Mouse (Mus musculus): Measurements from ENCODE around the gene Vmn1r2. TPM values are rescaled to one million over a fixed set of nuclear protein-coding genes. Genes with fewer than 3 reads are reported as not detected.
"Not testable (repeated sequence)": the region's sequence is repeated elsewhere in the genome, so short reads cannot be mapped to it uniquely, and the experiment has no call there.

Vmn1r2 gene
- total RNA-seq (2014; rRNA removed; ENCODE audit: low replicate concordance) (not detected in 2 replicates), polyA plus RNA-seq (2015; fragmentation: Nextera tagmentation; extraction: Ambion mirVana) (not detected in 2 replicates)

DNA sequence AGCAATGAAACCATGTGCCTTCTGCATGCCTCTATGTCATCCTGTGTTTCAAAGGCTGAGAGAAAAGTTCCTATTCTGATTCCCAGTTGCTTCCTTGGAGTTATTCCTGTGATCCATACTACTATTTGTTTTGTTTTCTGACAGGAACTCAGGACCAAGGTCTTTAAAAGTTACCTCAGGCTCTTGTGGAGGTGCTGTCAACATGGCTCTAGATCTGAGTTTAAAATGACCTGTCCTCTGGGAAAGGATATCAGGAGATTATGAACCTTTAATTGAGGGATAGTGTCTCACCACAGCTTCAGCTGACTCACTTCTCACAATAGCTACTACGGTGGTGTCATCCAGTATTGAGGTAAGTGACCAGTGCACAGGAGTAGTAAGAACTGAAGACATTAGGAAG lies at the start of gene Vmn1r2:
TSS of gene Vmn1r2 (plus strand) at position 301 of the 400 bp plus-strand sequence.
- not testable (repeated sequence) for H3K9ac ChIP-seq (replicated peaks; ENCODE audit: low read depth, low read length); H3K27ac ChIP-seq (ENCODE audit: low read depth); H3K27me3 ChIP-seq (ENCODE audit: control insufficient read depth, insufficient read depth, low read length); H3K4me2 ChIP-seq (ENCODE audit: low read depth, low read length); H3K36me3 ChIP-seq (replicated peaks; ENCODE audit: control insufficient read depth, insufficient read depth, low read length); DNase-seq (ENCODE audit: low spot score); H3K4me3 ChIP-seq (ENCODE audit: low read depth, low read length); H3K9me3 ChIP-seq (replicated peaks; ENCODE audit: control insufficient read depth, low read length); H3K4me1 ChIP-seq (ENCODE audit: control insufficient read depth, insufficient read depth); ATAC-seq (ENCODE audit: insufficient read depth, low read depth)
- no CpG with 5 or more reads among the region's 1 CpGs for WGBS

DNA sequence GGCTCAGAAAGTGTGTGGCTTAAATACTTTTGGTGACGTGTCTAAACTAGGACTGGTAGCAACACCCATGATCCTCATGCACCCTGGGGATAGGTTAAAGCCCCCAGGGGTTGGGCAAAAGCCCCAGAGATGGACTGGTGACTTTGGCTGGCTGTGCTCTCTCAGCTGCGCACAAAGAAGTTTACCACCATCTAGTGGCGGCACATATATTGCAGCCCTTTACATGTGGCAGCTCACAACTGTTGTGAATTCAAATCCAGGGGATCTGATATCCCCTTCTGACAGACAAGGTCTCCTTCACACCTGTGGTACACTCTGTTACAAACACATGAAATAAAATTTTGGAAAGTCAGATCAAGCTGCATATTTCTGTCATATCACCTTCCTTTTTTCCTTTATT lies 19.2 kb upstream of the Vmn1r2 start:
- H3K27ac ChIP-seq (ENCODE audit: low read depth); H3K27me3 ChIP-seq (ENCODE audit: control insufficient read depth, insufficient read depth, low read length); H3K36me3 ChIP-seq (replicated peaks; ENCODE audit: control insufficient read depth, insufficient read depth, low read length); H3K9ac ChIP-seq (replicated peaks; ENCODE audit: low read depth, low read length); H3K4me1 ChIP-seq (ENCODE audit: control insufficient read depth, insufficient read depth); DNase-seq (ENCODE audit: low spot score); ATAC-seq (ENCODE audit: insufficient read depth, low read depth); H3K4me2 ChIP-seq (ENCODE audit: low read depth, low read length); H3K4me3 ChIP-seq (ENCODE audit: low read depth, low read length); H3K9me3 ChIP-seq (replicated peaks; ENCODE audit: control insufficient read depth, low read length): not testable (repeated sequence)
- WGBS = no CpG with 5 or more reads among the region's 3 CpGs

DNA sequence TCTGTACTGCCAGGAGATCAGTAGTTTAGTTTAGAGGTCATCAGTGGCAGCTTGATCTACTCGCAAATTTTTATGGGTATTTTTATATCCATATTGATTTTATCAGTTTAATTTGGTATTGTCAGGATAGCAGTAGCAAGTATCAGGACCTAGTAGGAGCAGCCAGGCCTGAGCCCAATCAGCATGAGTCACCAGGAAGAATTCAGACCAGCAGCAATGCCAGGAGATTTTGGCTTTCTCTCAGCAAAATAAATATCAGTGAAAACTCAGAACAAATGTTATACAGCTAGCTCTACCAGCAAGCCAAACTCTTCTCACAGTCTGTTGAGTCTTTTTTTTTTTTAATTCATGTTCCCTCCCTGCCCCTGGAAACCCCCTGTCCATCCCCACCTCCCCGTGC lies 13.8 kb upstream of the Vmn1r2 start:
- not testable (repeated sequence) for H3K4me2 ChIP-seq (ENCODE audit: low read depth, low read length); H3K9ac ChIP-seq (replicated peaks; ENCODE audit: low read depth, low read length); H3K9me3 ChIP-seq (replicated peaks; ENCODE audit: control insufficient read depth, low read length); DNase-seq (ENCODE audit: low spot score); H3K4me3 ChIP-seq (ENCODE audit: low read depth, low read length); H3K27me3 ChIP-seq (ENCODE audit: control insufficient read depth, insufficient read depth, low read length); H3K27ac ChIP-seq (ENCODE audit: low read depth); H3K4me1 ChIP-seq (ENCODE audit: control insufficient read depth, insufficient read depth); H3K36me3 ChIP-seq (replicated peaks; ENCODE audit: control insufficient read depth, insufficient read depth, low read length); ATAC-seq (ENCODE audit: insufficient read depth, low read depth)
- WGBS = 55% methylated on average over 2 of the region's 2 CpGs

DNA sequence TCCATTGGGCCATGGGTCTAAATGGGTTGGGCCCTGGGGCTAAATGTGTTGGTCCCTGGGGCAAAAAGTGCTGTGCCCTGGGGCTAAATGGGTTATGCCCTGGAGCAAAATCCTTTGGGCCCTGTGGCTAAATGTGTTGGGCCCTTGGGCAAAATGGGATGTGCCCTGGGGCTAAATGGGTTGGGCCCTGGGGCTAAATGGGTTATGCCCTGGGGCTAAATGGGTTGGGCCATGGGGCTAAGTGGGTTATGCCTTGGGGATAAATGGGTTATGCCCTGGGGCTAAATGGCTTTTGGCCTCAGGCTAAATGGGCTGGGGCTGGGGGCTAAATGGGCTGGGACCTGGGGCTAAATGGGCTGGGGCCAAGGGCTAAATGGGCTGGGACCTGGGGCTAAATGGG lies 2.7 kb upstream of the Vmn1r2 start:
- not testable (repeated sequence) for H3K9me3 ChIP-seq (replicated peaks; ENCODE audit: control insufficient read depth, low read length); H3K27ac ChIP-seq (ENCODE audit: low read depth); H3K9ac ChIP-seq (replicated peaks; ENCODE audit: low read depth, low read length); H3K36me3 ChIP-seq (replicated peaks; ENCODE audit: control insufficient read depth, insufficient read depth, low read length); H3K4me2 ChIP-seq (ENCODE audit: low read depth, low read length); ATAC-seq (ENCODE audit: insufficient read depth, low read depth); H3K4me3 ChIP-seq (ENCODE audit: low read depth, low read length); DNase-seq (ENCODE audit: low spot score); H3K27me3 ChIP-seq (ENCODE audit: control insufficient read depth, insufficient read depth, low read length); H3K4me1 ChIP-seq (ENCODE audit: control insufficient read depth, insufficient read depth)

DNA sequence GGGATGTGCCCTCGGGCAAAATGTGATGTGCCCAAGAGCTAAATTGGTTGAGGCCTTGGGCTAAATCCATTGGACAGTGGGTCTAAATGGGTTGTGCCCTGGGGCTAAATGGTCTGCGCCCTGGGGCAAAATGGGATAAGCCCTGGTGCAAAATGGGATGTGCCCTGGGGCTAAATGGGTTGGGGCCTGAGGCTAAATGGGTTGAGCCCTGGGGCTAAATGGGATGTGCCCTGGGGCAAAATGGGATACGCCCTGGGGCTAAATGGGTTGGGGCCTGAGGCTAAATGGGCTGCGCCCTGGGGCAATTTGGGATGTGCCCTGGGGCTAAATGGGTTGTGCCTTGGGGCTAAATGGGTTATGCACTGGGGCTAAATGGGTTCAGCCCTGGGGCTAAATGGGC lies 2.1 kb upstream of the Vmn1r2 start:
- Histone ChIP-seq H3K9me3 (replicated peaks; ENCODE audit: control insufficient read depth, low read length) (no peaks in the 10 kb centered on the region), H3K27ac (ENCODE audit: low read depth) (no peak overlapping the region), H3K4me3 (ENCODE audit: low read depth, low read length) (no peak overlapping the region), H3K4me1 (ENCODE audit: control insufficient read depth, insufficient read depth) (no peaks in the 10 kb centered on the region), H3K36me3 (replicated peaks; ENCODE audit: control insufficient read depth, insufficient read depth, low read length) (no peaks in the 10 kb centered on the region), H3K27me3 (ENCODE audit: control insufficient read depth, insufficient read depth, low read length) (no peaks in the 10 kb centered on the region), H3K9ac (replicated peaks; ENCODE audit: low read depth, low read length) (no peak overlapping the region), H3K4me2 (ENCODE audit: low read depth, low read length) (no peak overlapping the region)
- WGBS = 93% methylated on average over 4 of the region's 4 CpGs
- ATAC-seq (ENCODE audit: insufficient read depth, low read depth) = no peak
- DNase-seq (ENCODE audit: low spot score) = no peak
- TF ChIP-seq EP300 (IDR thresholded peaks at IDR 0.05; ENCODE audit: low read depth) (no peak), CTCF (IDR thresholded peaks at IDR 0.05; ENCODE audit: low read depth) (no peak)

DNA sequence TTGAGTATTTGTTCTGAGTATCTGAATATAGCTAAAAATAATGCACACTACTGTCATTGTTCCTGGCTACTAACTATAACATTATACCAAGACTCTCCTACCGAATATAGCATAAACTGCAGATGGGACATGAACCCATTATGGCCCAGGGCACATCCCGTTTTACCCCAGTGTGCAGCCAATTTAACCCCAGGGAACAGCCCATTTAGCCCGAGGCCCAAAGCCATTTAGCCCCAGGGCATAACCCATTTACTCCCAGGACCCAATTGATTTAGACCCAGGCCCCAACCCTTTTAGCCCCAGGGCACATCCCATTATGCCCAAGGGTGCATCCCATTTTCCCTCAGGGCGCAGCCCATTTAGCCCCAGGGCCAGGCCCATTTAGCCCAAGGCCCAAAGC lies 7.5 kb downstream of the Vmn1r2 start:
- H3K4me3 ChIP-seq (ENCODE audit: low read depth, low read length); H3K4me1 ChIP-seq (ENCODE audit: control insufficient read depth, insufficient read depth); H3K27ac ChIP-seq (ENCODE audit: low read depth); H3K4me2 ChIP-seq (ENCODE audit: low read depth, low read length); H3K36me3 ChIP-seq (replicated peaks; ENCODE audit: control insufficient read depth, insufficient read depth, low read length); DNase-seq (ENCODE audit: low spot score); H3K27me3 ChIP-seq (ENCODE audit: control insufficient read depth, insufficient read depth, low read length); H3K9ac ChIP-seq (replicated peaks; ENCODE audit: low read depth, low read length); ATAC-seq (ENCODE audit: insufficient read depth, low read depth); H3K9me3 ChIP-seq (replicated peaks; ENCODE audit: control insufficient read depth, low read length): not testable (repeated sequence)
- WGBS = 73% methylated on average over 4 of the region's 4 CpGs

DNA sequence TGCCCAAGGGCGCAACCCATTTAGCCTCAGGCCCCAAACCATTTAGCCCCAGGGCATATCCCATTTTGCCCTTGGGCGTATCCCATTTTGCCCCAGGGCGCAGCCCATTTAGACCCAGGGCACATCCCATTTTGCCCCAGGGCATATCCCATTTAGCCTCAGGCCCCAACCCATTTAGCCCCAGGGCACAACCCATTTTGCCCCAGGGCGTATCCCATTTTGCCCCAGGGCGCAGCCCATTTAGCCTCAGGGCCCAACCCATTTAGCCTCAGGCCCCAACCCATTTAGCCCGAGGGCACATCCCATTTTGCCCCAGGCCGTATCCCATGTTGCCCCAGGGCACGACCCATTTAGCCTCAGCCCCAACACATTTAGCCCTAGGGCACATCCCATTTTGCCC lies 8.6 kb downstream of the Vmn1r2 start:
- H3K27ac ChIP-seq (ENCODE audit: low read depth); H3K9ac ChIP-seq (replicated peaks; ENCODE audit: low read depth, low read length); H3K4me2 ChIP-seq (ENCODE audit: low read depth, low read length); H3K36me3 ChIP-seq (replicated peaks; ENCODE audit: control insufficient read depth, insufficient read depth, low read length); H3K4me3 ChIP-seq (ENCODE audit: low read depth, low read length); DNase-seq (ENCODE audit: low spot score); ATAC-seq (ENCODE audit: insufficient read depth, low read depth); H3K9me3 ChIP-seq (replicated peaks; ENCODE audit: control insufficient read depth, low read length); H3K4me1 ChIP-seq (ENCODE audit: control insufficient read depth, insufficient read depth); H3K27me3 ChIP-seq (ENCODE audit: control insufficient read depth, insufficient read depth, low read length): not testable (repeated sequence)
- WGBS = 91% methylated on average over 6 of the region's 8 CpGs

DNA sequence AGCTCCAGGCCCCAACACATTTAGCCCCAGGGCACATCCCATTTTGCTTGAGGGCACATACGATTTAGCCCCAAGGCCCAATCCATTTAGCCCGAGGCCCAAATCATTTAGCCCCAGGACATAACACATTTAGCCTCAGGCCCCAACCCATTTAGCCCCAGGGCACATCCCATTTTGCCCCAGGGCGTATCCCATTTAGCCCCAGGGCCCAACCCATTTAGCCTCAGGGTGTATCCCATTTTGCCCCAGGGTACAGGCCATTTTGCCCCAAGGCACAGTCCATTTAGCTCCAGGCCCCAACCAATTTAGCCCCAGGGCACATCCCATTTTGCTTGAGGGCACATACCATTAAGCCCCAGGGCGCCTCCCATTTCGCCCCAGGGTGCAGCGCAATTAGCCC lies 9.1 kb downstream of the Vmn1r2 start:
- H3K27ac ChIP-seq (ENCODE audit: low read depth); H3K4me1 ChIP-seq (ENCODE audit: control insufficient read depth, insufficient read depth); ATAC-seq (ENCODE audit: insufficient read depth, low read depth); DNase-seq (ENCODE audit: low spot score); H3K27me3 ChIP-seq (ENCODE audit: control insufficient read depth, insufficient read depth, low read length); H3K36me3 ChIP-seq (replicated peaks; ENCODE audit: control insufficient read depth, insufficient read depth, low read length); H3K4me2 ChIP-seq (ENCODE audit: low read depth, low read length); H3K9ac ChIP-seq (replicated peaks; ENCODE audit: low read depth, low read length); H3K4me3 ChIP-seq (ENCODE audit: low read depth, low read length); H3K9me3 ChIP-seq (replicated peaks; ENCODE audit: control insufficient read depth, low read length): not testable (repeated sequence)
- WGBS = 84% methylated on average over 6 of the region's 6 CpGs

Data from heart, postnatal 0 days (tissue).